Mouse (Mus musculus): Measurements from ENCODE around the gene Cdk2ap2. TPM values are rescaled to one million over a fixed set of nuclear protein-coding genes. Genes with fewer than 3 reads are reported as not detected.

The Cdk2ap2 gene
- polyA plus RNA-seq, 1 experiment: not detected

GRCm38 (mm10) chr19:4146366-4147021 lies 49.5 kb downstream of the Cdk2ap2 start:
- Histone ChIP-seq H3K4me1 (ENCODE audit: control insufficient read depth, insufficient read depth, low read length) (peaks cover 32% of the 10 kb centered on the region), H3K27ac (ENCODE audit: insufficient read depth, low read depth, low read length) (no peak overlapping the region), H3K4me3 (ENCODE audit: insufficient read depth, low read depth, low read length) (no peak overlapping the region)
- TF ChIP-seq CTCF (IDR thresholded peaks at IDR 0.05; ENCODE audit: insufficient read depth, low read depth, low read length) (no peak), POLR2A (IDR thresholded peaks at IDR 0.05; ENCODE audit: insufficient read depth, low read depth, low read length) (no peak)
- WGBS: 58% methylated on average over 12 of the region's 12 CpGs

- Histone ChIP-seq H3K27ac (ENCODE audit: insufficient read depth, low read depth, low read length) (no peak overlapping the region), H3K4me1 (ENCODE audit: control insufficient read depth, insufficient read depth, low read length) (peaks cover 32% of the 10 kb centered on the region), H3K4me3 (ENCODE audit: insufficient read depth, low read depth, low read length) (no peak overlapping the region)
- WGBS: 32% methylated on average over 3 of the region's 3 CpGs
- no peak for TF ChIP-seq POLR2A (IDR thresholded peaks at IDR 0.05; ENCODE audit: insufficient read depth, low read depth, low read length)
- no peak for TF ChIP-seq CTCF (IDR thresholded peaks at IDR 0.05; ENCODE audit: insufficient read depth, low read depth, low read length)
Observed at GRCm38 (mm10) chr19:4147022-4147405, 50.0 kb downstream of the Cdk2ap2 start.

GRCm38 (mm10) chr19:4147782-4148490 lies 51.0 kb downstream of the Cdk2ap2 start:
- H3K27ac ChIP-seq (ENCODE audit: insufficient read depth, low read depth, low read length): peak overlapping the region; percentile 54
- H3K4me3 ChIP-seq (ENCODE audit: insufficient read depth, low read depth, low read length): peak overlapping the region; percentile 66
- TF ChIP-seq POLR2A (IDR thresholded peaks at IDR 0.05; ENCODE audit: insufficient read depth, low read depth, low read length): no peak
- TF ChIP-seq CTCF (IDR thresholded peaks at IDR 0.05; ENCODE audit: insufficient read depth, low read depth, low read length): no peak
- 39% methylated on average over 9 of the region's 9 CpGs for WGBS
- peaks cover 32% of the 10 kb centered on the region for H3K4me1 ChIP-seq (ENCODE audit: control insufficient read depth, insufficient read depth, low read length)

- WGBS: under 1% methylated on average over 32 of the region's 33 CpGs
- TF ChIP-seq CTCF (IDR thresholded peaks at IDR 0.05; ENCODE audit: insufficient read depth, low read depth, low read length) (no peak), POLR2A (IDR thresholded peaks at IDR 0.05; ENCODE audit: insufficient read depth, low read depth, low read length) (peak; percentile 80)
- Histone ChIP-seq H3K4me1 (ENCODE audit: control insufficient read depth, insufficient read depth, low read length) (peaks cover 32% of the 10 kb centered on the region), H3K27ac (ENCODE audit: insufficient read depth, low read depth, low read length) (peak within 1 kb of the TSS; percentile 54), H3K4me3 (ENCODE audit: insufficient read depth, low read depth, low read length) (peak within 1 kb of the TSS; percentile 66)
Observed at GRCm38 (mm10) chr19:4148491-4148806, 51.5 kb downstream of the Cdk2ap2 start, which contains the start of gene Coro1b. Coro1b (plus strand) TSS chr19:4148619.

Other genes with a start within 250 kb of the Cdk2ap2 start
- gene Chka, start 245.4 kb upstream of the Cdk2ap2 start, polyA plus RNA-seq (2012; ENCODE audit: insufficient read depth, insufficient read length, low replicate concordance, missing spikeins): not detected in 2 replicates
- gene Tcirg1, start 190.0 kb upstream of the Cdk2ap2 start, polyA plus RNA-seq (2012; ENCODE audit: insufficient read depth, insufficient read length, low replicate concordance, missing spikeins): not detected in 2 replicates
- not detected in 2 replicates for gene Ndufs8, start 184.4 kb upstream of the Cdk2ap2 start, polyA plus RNA-seq (2012; ENCODE audit: insufficient read depth, insufficient read length, low replicate concordance, missing spikeins)
- not detected in 2 replicates for gene Aldh3b1, start 167.4 kb upstream of the Cdk2ap2 start, polyA plus RNA-seq (2012; ENCODE audit: insufficient read depth, insufficient read length, low replicate concordance, missing spikeins)
- gene Unc93b1, start 162.0 kb upstream of the Cdk2ap2 start, polyA plus RNA-seq (2012; ENCODE audit: insufficient read depth, insufficient read length, low replicate concordance, missing spikeins): not detected in 2 replicates
- gene Aldh3b3, start 138.5 kb upstream of the Cdk2ap2 start, polyA plus RNA-seq (2012; ENCODE audit: insufficient read depth, insufficient read length, low replicate concordance, missing spikeins): not detected in 2 replicates
- gene Aldh3b2, start 124.9 kb upstream of the Cdk2ap2 start, polyA plus RNA-seq (2012; ENCODE audit: insufficient read depth, insufficient read length, low replicate concordance, missing spikeins): not detected in 2 replicates
- gene Acy3, start 110.6 kb upstream of the Cdk2ap2 start, polyA plus RNA-seq (2012; ENCODE audit: insufficient read depth, insufficient read length, low replicate concordance, missing spikeins): not detected in 2 replicates
- gene Tbx10, start 104.4 kb upstream of the Cdk2ap2 start, polyA plus RNA-seq (2012; ENCODE audit: insufficient read depth, insufficient read length, low replicate concordance, missing spikeins): not detected in 2 replicates
- not detected in 2 replicates for gene Nudt8, start 96.6 kb upstream of the Cdk2ap2 start, polyA plus RNA-seq (2012; ENCODE audit: insufficient read depth, insufficient read length, low replicate concordance, missing spikeins)
- gene Gm49405, start 96.6 kb upstream of the Cdk2ap2 start, polyA plus RNA-seq (2012; ENCODE audit: insufficient read depth, insufficient read length, low replicate concordance, missing spikeins): not detected in 2 replicates
- gene Doc2g, start 93.9 kb upstream of the Cdk2ap2 start, polyA plus RNA-seq (2012; ENCODE audit: insufficient read depth, insufficient read length, low replicate concordance, missing spikeins): not detected in 2 replicates
- 777 TPM in 1 of 2 replicates, not detected in the other for gene Ndufv1, start 84.4 kb upstream of the Cdk2ap2 start, polyA plus RNA-seq (2012; ENCODE audit: insufficient read depth, insufficient read length, low replicate concordance, missing spikeins)
- not detected in 2 replicates for gene Gstp1, start 59.2 kb upstream of the Cdk2ap2 start, polyA plus RNA-seq (2012; ENCODE audit: insufficient read depth, insufficient read length, low replicate concordance, missing spikeins)
- gene Gstp2, start 51.2 kb upstream of the Cdk2ap2 start, polyA plus RNA-seq (2012; ENCODE audit: insufficient read depth, insufficient read length, low replicate concordance, missing spikeins): not detected in 2 replicates
- not detected in 2 replicates for gene Gstp3, start 37.6 kb upstream of the Cdk2ap2 start, polyA plus RNA-seq (2012; ENCODE audit: insufficient read depth, insufficient read length, low replicate concordance, missing spikeins)
- not detected in 2 replicates for gene Cabp2, start 15.6 kb upstream of the Cdk2ap2 start, polyA plus RNA-seq (2012; ENCODE audit: insufficient read depth, insufficient read length, low replicate concordance, missing spikeins)
- not detected in 2 replicates for gene Pitpnm1, start 2.8 kb downstream of the Cdk2ap2 start, polyA plus RNA-seq (2012; ENCODE audit: insufficient read depth, insufficient read length, low replicate concordance, missing spikeins)
- not detected in 2 replicates for gene Aip, start 28.7 kb downstream of the Cdk2ap2 start, polyA plus RNA-seq (2012; ENCODE audit: insufficient read depth, insufficient read length, low replicate concordance, missing spikeins)
- gene Gpr152, start 42.6 kb downstream of the Cdk2ap2 start, polyA plus RNA-seq (2012; ENCODE audit: insufficient read depth, insufficient read length, low replicate concordance, missing spikeins): not detected in 2 replicates
- not detected in 2 replicates for gene Cabp4, start 46.9 kb downstream of the Cdk2ap2 start, polyA plus RNA-seq (2012; ENCODE audit: insufficient read depth, insufficient read length, low replicate concordance, missing spikeins)
- gene Coro1b, start 51.4 kb downstream of the Cdk2ap2 start, polyA plus RNA-seq (2012; ENCODE audit: insufficient read depth, insufficient read length, low replicate concordance, missing spikeins): not detected in 2 replicates
- gene Ptprcap, start 56.4 kb downstream of the Cdk2ap2 start, polyA plus RNA-seq (2012; ENCODE audit: insufficient read depth, insufficient read length, low replicate concordance, missing spikeins): 485 TPM in 1 of 2 replicates, not detected in the other
- not detected in 2 replicates for gene Rps6kb2, start 66.2 kb downstream of the Cdk2ap2 start, polyA plus RNA-seq (2012; ENCODE audit: insufficient read depth, insufficient read length, low replicate concordance, missing spikeins)
- gene Carns1, start 78.3 kb downstream of the Cdk2ap2 start, polyA plus RNA-seq (2012; ENCODE audit: insufficient read depth, insufficient read length, low replicate concordance, missing spikeins): not detected in 2 replicates
- 247 TPM in 1 of 2 replicates, not detected in the other for gene Tbc1d10c, start 94.1 kb downstream of the Cdk2ap2 start, polyA plus RNA-seq (2012; ENCODE audit: insufficient read depth, insufficient read length, low replicate concordance, missing spikeins)
- 405 and 768 TPM in 2 replicates for gene Ppp1ca, start 94.9 kb downstream of the Cdk2ap2 start, polyA plus RNA-seq (2012; ENCODE audit: insufficient read depth, insufficient read length, low replicate concordance, missing spikeins)
- gene Rad9a, start 104.5 kb downstream of the Cdk2ap2 start, polyA plus RNA-seq (2012; ENCODE audit: insufficient read depth, insufficient read length, low replicate concordance, missing spikeins): not detected in 2 replicates
- gene Clcf1, start 117.1 kb downstream of the Cdk2ap2 start, polyA plus RNA-seq (2012; ENCODE audit: insufficient read depth, insufficient read length, low replicate concordance, missing spikeins): not detected in 2 replicates
- gene AC109138.7, start 117.2 kb downstream of the Cdk2ap2 start, polyA plus RNA-seq (2012; ENCODE audit: insufficient read depth, insufficient read length, low replicate concordance, missing spikeins): not detected in 2 replicates
- gene Pold4, start 134.7 kb downstream of the Cdk2ap2 start, polyA plus RNA-seq (2012; ENCODE audit: insufficient read depth, insufficient read length, low replicate concordance, missing spikeins): not detected in 2 replicates
- gene Ssh3, start 172.0 kb downstream of the Cdk2ap2 start, polyA plus RNA-seq (2012; ENCODE audit: insufficient read depth, insufficient read length, low replicate concordance, missing spikeins): not detected in 2 replicates
- not detected in 2 replicates for gene Ankrd13d, start 186.0 kb downstream of the Cdk2ap2 start, polyA plus RNA-seq (2012; ENCODE audit: insufficient read depth, insufficient read length, low replicate concordance, missing spikeins)
- gene Grk2, start 209.0 kb downstream of the Cdk2ap2 start, polyA plus RNA-seq (2012; ENCODE audit: insufficient read depth, insufficient read length, low replicate concordance, missing spikeins): 210 TPM in 1 of 2 replicates, not detected in the other

All from olfactory bulb, adult 2 months (tissue).